Mouse (Mus musculus) heart, embryonic 13.5 days (tissue): ENCODE results near the gene Ank. TPM values are rescaled to one million over a fixed set of nuclear protein-coding genes. Genes with fewer than 3 reads are reported as not detected.
A peak's percentile ranks its signal among the peaks of the same experiment; 100 is the strongest.

Experiments used
- ATAC-seq: fragments of 200-750 bp; cut with Nextera tagmentation; 2 replicates; pipeline ENCODE4 v1.8.0; 2017; ENCODE audit warnings: moderate TSS enrichment; ENCODE audit not compliant: insufficient number of reproducible peaks, low FRiP score, low TSS enrichment; ENCODE audit errors: extremely low read depth
- H3K27ac ChIP-seq: fragments of 300-500 bp; sonication (generic); replicated peaks from 2 replicates; pipeline ENCODE4 v1.5.1; 2015; ENCODE audit warnings: moderate library complexity, mild to moderate bottlenecking, inconsistent platforms
- H3K27me3 ChIP-seq: fragments of 300-500 bp; sonication (generic); replicated peaks from 2 replicates; pipeline ENCODE4 v1.6.1; 2015; ENCODE audit warnings: mild to moderate bottlenecking, inconsistent platforms
- H3K36me3 ChIP-seq: fragments of 300-500 bp; sonication (generic); 2 replicates; pipeline ENCODE4 v1.6.1; 2015; ENCODE audit warnings: mild to moderate bottlenecking, inconsistent platforms
- H3K4me1 ChIP-seq: fragments of 300-500 bp; sonication (generic); 2 replicates; pipeline ENCODE4 v1.6.1; 2015; ENCODE audit warnings: inconsistent platforms
- H3K4me2 ChIP-seq: fragments of 300-500 bp; sonication (generic); 2 replicates; pipeline ENCODE4 v1.6.1; 2015; ENCODE audit warnings: inconsistent platforms, mild to moderate bottlenecking, moderate library complexity
- H3K4me3 ChIP-seq: fragments of 300-500 bp; sonication (generic); 2 replicates; pipeline ENCODE4 v1.5.1; 2015; ENCODE audit warnings: moderate library complexity, mild to moderate bottlenecking, inconsistent platforms
- H3K9ac ChIP-seq: fragments of 300-500 bp; sonication (generic); 2 replicates; pipeline ENCODE4 v1.6.1; 2015; ENCODE audit warnings: inconsistent platforms, mild to moderate bottlenecking, moderate library complexity
- H3K9me3 ChIP-seq: fragments of 300-500 bp; sonication (generic); 2 replicates; pipeline ENCODE4 v1.6.1; 2016; ENCODE audit warnings: inconsistent platforms
- WGBS: fragments of 180-500 bp; shearing (Covaris S2); methylation state at CpG from one replicate; pipeline ENCODE4 v1.1.7; 2015; ENCODE audit warnings: mixed read lengths; 5-methylcytosine and 5-hydroxymethylcytosine counted together
- polyA plus RNA-seq: library from polyadenylated mRNA; unstranded; fragments of >200 nt; fragmentation: Nextera tagmentation; extraction: Ambion mirVana; gene quantifications from 2 replicates; pipeline ENCODE4 v1.2.1, GENCODE M21; 2015

Gene Ank
- polyA plus RNA-seq, 1 experiment from 2014 or later, result 9.1 TPM

DNA sequence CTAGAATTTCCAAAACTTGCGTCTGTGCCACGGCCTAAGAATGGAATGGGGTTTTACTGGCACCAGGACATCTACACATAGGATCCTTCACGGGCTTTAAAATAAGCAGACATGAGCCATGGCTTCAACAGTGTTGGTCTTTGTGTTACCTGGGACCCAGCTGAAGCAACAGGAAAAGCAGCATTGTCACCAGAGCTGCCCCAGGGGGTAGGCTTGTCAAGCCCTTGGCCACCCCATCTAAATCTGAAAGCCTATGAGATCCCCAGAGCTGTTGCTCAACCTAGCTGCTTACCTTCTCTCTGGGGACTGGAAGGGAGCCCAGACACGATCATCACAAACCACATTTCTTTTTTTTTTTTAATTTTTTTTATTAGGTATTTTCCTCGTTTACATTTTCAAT, 31.6 kb downstream of the Ank start:
- no peak overlapping the region for H3K4me3 ChIP-seq
- H3K4me2 ChIP-seq, result no peak overlapping the region
- 87% methylated on average over 5 of the region's 5 CpGs for WGBS
- H3K27ac ChIP-seq, result no peak overlapping the region
- H3K4me1 ChIP-seq, result peaks cover 66% of the 10 kb centered on the region
- no peaks in the 10 kb centered on the region for H3K27me3 ChIP-seq
- ATAC-seq, result no peak
- H3K9ac ChIP-seq, result no peak overlapping the region
- H3K9me3 ChIP-seq, result no peaks in the 10 kb centered on the region
- H3K36me3 ChIP-seq, result no peaks in the 10 kb centered on the region

DNA sequence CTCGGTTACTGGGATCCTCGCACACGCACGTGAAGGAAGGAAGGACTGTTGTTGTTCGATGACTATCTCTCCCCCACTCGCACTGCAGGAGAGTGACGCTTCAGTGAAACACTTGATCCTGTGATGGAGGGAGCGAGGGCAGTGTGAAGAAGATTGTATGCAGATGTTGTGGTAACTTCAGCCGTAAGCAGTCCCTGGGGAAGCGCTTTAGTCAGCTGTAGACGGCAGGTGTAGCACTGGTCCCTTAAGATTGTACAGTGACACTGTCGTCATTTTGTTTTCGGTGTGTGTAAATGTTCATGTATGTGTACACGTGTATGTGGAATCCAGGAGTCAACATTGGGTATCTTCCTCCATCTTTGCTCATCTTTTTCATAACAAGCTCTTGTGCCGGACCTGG, 33.9 kb downstream of the Ank start:
- Histone ChIP-seq H3K4me3 (no peak overlapping the region), H3K9me3 (no peaks in the 10 kb centered on the region), H3K27me3 (no peaks in the 10 kb centered on the region), H3K4me2 (no peak overlapping the region), H3K27ac (no peak overlapping the region), H3K4me1 (peaks cover 66% of the 10 kb centered on the region), H3K36me3 (no peaks in the 10 kb centered on the region), H3K9ac (no peak overlapping the region)
- no peak for ATAC-seq
- WGBS, result 82% methylated on average over 15 of the region's 15 CpGs

DNA sequence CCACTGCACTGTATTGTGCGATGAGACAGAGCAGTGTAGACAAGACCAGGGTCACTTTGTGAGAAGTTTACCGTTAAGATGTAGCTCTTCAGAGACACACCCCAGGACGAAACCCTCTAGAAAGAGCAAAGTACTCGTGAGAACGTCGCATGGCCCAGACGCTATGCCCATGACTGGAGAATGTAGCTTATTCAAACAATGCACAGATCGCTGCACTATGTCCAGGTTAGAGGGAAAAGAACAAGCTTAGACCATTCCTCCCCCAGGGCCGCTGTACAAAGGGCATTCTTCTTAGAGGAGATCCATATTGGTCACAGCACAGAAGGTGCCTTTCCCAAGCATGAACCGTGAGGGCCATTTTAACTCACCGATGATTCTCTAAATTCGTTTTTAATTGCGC, 35.9 kb downstream of the Ank start:
- no peak for ATAC-seq
- 65% methylated on average over 13 of the region's 13 CpGs for WGBS
- Histone ChIP-seq H3K27ac (peak overlapping the region; percentile 73), H3K9me3 (no peaks in the 10 kb centered on the region), H3K27me3 (no peaks in the 10 kb centered on the region), H3K4me3 (no peak overlapping the region), H3K9ac (peak overlapping the region; percentile 52; the same call in 1 of the 2 replicates), H3K4me2 (no peak overlapping the region; the same call in 1 of the 2 replicates), H3K4me1 (peaks cover 67% of the 10 kb centered on the region), H3K36me3 (no peaks in the 10 kb centered on the region)

DNA sequence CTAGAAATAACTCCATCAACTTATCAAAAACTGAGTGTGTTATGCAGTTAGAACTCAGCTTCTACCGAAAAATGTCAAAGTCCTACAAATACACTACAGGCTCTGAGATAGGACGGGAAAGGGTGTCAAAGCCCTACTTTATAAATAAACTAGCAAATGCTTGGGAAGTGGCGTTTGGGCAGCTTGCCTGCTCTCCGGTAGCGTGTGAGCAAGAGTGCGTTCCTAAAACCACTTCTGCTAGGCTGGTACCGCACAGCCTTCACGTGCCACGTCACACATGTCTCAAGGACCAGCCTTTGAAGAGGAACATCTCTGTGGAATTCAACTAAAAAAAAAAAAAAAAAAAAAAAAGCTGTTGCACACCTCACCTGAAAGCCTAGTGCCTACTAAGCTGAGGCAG, 36.7 kb downstream of the Ank start:
- ATAC-seq, result no peak
- Histone ChIP-seq H3K4me1 (peaks cover 71% of the 10 kb centered on the region), H3K4me2 (no peak overlapping the region), H3K27me3 (no peaks in the 10 kb centered on the region), H3K36me3 (no peaks in the 10 kb centered on the region), H3K9me3 (no peaks in the 10 kb centered on the region), H3K27ac (peak overlapping the region; percentile 73), H3K4me3 (no peak overlapping the region), H3K9ac (no peak overlapping the region)
- WGBS, result 36% methylated on average over 9 of the region's 9 CpGs

DNA sequence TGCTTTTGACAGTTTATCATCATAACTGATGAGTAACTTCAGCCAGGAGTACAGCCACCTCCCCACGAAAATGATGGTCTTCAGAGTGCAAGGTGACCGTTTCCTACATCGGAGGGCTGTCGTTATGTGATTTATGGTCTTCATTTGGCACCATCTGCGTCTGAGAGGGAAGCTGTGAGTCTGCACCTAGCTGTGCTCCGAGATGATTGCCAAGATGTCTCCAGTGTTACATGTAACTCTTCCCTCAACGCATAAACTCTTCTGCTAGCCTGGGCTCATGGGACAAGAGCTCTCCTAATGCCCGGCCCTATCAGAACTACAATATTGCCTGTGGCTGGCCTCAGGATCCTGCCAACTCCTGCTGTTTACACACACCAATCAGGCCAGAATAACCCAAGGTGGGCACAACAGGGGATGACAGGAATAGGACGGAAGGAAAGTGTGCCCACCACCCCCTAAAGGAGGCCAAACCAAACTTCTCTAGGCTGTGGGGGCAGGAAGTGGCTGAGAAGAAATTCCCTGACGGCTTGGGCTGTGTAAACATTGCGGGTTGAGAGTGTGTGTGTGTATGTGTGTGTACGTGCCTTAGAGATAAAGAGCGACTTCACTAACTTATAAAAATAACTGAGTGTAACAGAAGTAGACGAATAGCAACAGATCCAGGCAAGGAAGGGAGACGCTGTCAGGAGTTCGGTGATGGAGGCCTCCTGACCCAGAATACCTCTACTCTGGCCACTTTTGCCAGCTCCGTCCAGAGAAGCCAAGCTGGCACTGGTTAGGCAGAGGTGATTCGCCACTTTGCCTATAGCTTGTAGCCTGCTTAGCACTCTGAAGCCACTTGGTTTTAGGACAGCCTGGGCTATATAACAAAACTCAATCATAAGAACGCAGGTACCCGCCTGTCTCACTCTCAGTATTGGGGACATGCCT, 37.6 kb downstream of the Ank start:
- Histone ChIP-seq H3K4me1 (peaks cover 79% of the 10 kb centered on the region), H3K9me3 (no peaks in the 10 kb centered on the region), H3K27ac (peak overlapping the region; percentile 73), H3K4me3 (no peak overlapping the region), H3K4me2 (no peak overlapping the region), H3K36me3 (no peaks in the 10 kb centered on the region), H3K27me3 (no peaks in the 10 kb centered on the region), H3K9ac (peak overlapping the region; percentile 40; the same call in 1 of the 2 replicates)
- 55% methylated on average over 20 of the region's 20 CpGs for WGBS
- no peak; the same call in 1 of the 2 replicates for ATAC-seq

DNA sequence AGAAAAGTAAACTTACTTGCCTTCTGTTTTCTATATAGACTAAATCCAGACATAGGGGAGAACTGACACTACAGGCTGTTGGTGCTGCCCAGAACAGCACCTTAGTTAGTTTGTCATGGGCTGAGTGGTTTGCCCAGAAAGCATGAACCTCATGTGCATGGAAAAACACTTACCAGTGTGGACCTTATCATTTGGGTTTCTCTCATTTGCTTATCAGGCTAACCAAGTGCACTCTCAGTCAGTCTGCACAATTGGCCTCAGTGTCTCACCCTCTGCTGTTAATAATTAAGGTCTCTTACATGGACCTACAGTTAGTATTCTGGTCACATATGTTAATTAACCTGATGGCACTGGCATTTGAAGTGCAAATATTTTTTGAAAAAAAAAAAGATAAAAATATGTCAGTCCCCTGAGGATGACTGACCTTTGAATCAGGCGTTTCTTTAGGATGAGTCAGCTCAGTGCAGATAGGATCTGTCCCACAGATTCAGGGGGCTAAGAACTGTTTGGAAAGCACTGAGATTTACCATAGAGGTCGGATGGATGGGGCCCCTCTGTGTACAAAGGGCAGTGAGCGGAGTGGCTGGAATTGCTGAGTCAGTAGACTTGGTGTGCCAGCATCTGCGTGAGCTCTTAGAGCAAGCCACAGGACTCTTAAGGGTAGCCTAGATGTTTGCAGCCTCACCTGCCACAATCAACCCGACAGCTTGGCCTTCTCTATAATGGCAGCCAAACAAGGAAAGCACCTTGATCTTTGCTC, 39.8 kb downstream of the Ank start:
- Histone ChIP-seq H3K9ac (peak overlapping the region; percentile 24; the same call in 1 of the 2 replicates), H3K4me2 (peak overlapping the region; percentile 22), H3K4me3 (no peak overlapping the region), H3K9me3 (no peaks in the 10 kb centered on the region), H3K27ac (peak overlapping the region; percentile 81), H3K27me3 (no peaks in the 10 kb centered on the region), H3K36me3 (no peaks in the 10 kb centered on the region), H3K4me1 (peaks cover 85% of the 10 kb centered on the region)
- whole genome bisulfite sequencing, result 25% methylated on average over 5 of the region's 5 CpGs
- no peak for ATAC-seq

DNA sequence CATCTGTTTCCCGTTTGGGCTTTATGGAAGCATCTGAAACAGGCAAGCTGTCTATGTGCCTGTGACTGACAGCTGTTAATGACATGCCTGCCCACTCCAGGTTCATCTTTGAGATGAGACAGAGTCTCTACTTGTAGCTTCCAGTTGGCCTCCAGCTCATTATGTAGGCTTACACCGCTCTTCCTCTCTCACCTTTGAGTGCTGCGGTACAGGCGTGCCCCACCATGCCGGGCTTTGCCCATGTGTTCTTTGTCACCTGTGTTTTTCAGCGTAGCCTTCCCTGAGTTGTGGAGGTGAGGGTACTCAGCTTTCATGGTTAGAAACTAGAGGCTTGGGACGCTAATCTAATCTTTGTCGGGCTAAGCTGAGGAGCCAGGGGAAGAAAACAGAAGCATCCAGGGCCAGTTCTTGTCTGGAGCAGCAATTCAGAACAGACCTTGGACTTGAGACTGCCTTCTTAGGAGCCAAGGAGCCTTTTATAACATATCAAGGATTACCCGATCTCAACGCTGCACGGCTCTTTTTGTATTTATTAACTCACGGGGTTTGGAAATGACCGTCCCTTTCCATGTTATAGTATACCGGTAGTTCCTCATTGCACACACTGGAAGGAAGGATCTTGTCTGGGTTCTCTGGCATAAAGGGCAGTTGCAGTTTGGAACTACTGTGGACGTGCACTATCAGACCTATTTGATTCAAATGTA, 40.6 kb downstream of the Ank start:
- H3K27ac ChIP-seq, result peak overlapping the region; percentile 81
- WGBS, result 68% methylated on average over 15 of the region's 15 CpGs
- no peaks in the 10 kb centered on the region for H3K9me3 ChIP-seq
- peak overlapping the region; percentile 22 for H3K4me2 ChIP-seq
- no peaks in the 10 kb centered on the region for H3K36me3 ChIP-seq
- H3K4me3 ChIP-seq, result no peak overlapping the region
- peak overlapping the region; percentile 24; the same call in 1 of the 2 replicates for H3K9ac ChIP-seq
- no peaks in the 10 kb centered on the region for H3K27me3 ChIP-seq
- H3K4me1 ChIP-seq, result peaks cover 80% of the 10 kb centered on the region
- ATAC-seq, result no peak

DNA sequence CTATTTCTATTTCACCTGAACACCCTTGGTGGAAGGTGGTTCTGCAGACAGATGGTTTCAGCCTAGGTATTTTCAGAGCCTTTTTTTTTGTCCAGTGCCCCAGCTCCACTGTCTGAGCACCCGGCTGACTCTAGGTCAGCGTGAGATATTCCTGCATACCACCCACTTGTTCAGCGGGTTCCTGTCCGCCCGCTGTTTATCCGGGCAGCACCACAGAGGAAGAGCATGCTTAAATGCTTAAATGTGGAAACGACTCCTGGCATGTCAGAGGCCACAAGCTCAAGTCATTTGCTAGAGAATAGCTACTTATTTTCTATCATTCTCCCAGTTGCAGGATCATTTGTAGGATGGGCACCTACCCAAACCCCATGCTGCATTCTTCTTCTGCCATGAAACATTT, 41.7 kb downstream of the Ank start:
- no peaks in the 10 kb centered on the region for H3K27me3 ChIP-seq
- no peak overlapping the region for H3K9ac ChIP-seq
- no peak overlapping the region for H3K4me3 ChIP-seq
- no peaks in the 10 kb centered on the region for H3K9me3 ChIP-seq
- no peak for ATAC-seq
- H3K4me1 ChIP-seq, result peaks cover 69% of the 10 kb centered on the region
- H3K36me3 ChIP-seq, result no peaks in the 10 kb centered on the region
- 63% methylated on average over 7 of the region's 7 CpGs for WGBS
- H3K4me2 ChIP-seq, result no peak overlapping the region
- peak overlapping the region; percentile 81; the same call in 1 of the 2 replicates for H3K27ac ChIP-seq

DNA sequence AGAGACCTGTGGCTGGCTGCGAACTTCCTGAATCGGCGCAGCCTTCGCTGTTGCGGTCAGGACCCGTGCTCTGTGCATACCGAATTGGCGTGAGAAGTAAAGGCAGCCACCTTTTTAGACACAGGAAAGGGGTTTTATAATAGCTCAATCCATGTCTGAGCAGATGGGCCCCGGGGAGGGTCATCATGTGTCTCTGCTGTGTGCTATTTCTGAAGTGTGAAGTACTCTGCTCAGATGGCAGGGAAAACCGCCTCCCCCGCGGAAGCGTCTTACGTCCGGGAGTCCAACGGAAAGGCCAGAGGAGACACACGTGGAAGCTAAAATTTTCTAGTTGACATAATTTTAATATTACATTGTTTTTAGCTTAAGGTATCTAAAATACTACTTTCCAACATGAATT, 42.5 kb downstream of the Ank start:
- Histone ChIP-seq H3K27me3 (no peaks in the 10 kb centered on the region), H3K4me3 (no peak overlapping the region), H3K9me3 (no peaks in the 10 kb centered on the region), H3K27ac (peak overlapping the region; percentile 81), H3K9ac (no peak overlapping the region), H3K4me1 (peaks cover 61% of the 10 kb centered on the region), H3K4me2 (peak overlapping the region; percentile 9; the same call in 1 of the 2 replicates), H3K36me3 (no peaks in the 10 kb centered on the region)
- no peak for ATAC-seq
- WGBS, result 66% methylated on average over 17 of the region's 17 CpGs

DNA sequence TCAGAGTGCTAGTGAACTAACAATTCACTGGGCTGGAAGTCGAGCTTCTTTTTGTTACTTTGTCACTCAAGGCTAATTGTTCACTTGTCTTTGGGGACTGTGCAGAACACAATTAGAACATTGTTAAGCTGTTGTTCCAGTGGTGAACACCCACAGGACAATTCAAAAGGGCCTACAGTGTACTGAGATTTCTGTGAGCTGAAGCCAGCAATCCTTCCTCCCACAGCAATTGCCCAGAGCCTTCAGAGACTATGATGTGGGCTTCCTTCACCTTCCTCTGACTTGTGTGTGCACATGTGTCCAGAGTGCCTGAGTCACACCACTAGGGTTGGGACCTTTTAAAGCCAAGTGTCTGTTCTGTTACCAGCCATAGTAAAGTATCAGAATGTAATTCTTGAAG, 50.5 kb downstream of the Ank start:
- no peak overlapping the region for H3K27ac ChIP-seq
- 67% methylated on average over 1 of the region's 1 CpGs for WGBS
- no peak overlapping the region for H3K9ac ChIP-seq
- no peaks in the 10 kb centered on the region for H3K9me3 ChIP-seq
- peaks cover 30% of the 10 kb centered on the region for H3K4me1 ChIP-seq
- H3K4me2 ChIP-seq, result no peak overlapping the region
- no peaks in the 10 kb centered on the region for H3K27me3 ChIP-seq
- peaks cover 6% of the 10 kb centered on the region; the same call in 1 of the 2 replicates for H3K36me3 ChIP-seq
- no peak for ATAC-seq
- no peak overlapping the region for H3K4me3 ChIP-seq

DNA sequence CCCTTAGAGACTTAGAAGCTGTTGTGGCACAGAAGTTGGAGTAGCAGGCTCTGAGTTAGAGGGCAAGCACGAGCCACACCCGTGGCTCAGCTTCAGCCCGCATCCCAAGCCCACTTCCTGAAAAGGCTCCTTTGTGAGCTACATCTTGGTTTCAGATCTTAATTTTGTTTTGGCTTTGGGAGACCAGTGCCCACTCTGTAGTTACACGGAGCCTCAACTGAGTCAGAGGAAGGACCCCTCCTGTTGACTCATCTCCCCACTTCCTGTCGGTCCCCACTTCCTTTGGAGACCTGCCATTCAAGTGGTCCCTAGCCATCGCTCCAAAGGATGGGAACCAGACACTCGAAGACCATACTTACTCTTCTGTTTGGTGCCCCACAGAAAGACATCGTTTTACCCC, 51.5 kb downstream of the Ank start:
- peaks cover 30% of the 10 kb centered on the region for H3K4me1 ChIP-seq
- WGBS, result 69% methylated on average over 8 of the region's 8 CpGs
- peaks cover 6% of the 10 kb centered on the region; the same call in 1 of the 2 replicates for H3K36me3 ChIP-seq
- H3K9me3 ChIP-seq, result no peaks in the 10 kb centered on the region
- no peak overlapping the region for H3K27ac ChIP-seq
- no peak for ATAC-seq
- no peak overlapping the region for H3K4me2 ChIP-seq
- no peak overlapping the region for H3K9ac ChIP-seq
- H3K4me3 ChIP-seq, result no peak overlapping the region
- no peaks in the 10 kb centered on the region for H3K27me3 ChIP-seq
